Comparison of ENCODE assay signal across 9 mouse cellular contexts in the genomic region with DNA sequence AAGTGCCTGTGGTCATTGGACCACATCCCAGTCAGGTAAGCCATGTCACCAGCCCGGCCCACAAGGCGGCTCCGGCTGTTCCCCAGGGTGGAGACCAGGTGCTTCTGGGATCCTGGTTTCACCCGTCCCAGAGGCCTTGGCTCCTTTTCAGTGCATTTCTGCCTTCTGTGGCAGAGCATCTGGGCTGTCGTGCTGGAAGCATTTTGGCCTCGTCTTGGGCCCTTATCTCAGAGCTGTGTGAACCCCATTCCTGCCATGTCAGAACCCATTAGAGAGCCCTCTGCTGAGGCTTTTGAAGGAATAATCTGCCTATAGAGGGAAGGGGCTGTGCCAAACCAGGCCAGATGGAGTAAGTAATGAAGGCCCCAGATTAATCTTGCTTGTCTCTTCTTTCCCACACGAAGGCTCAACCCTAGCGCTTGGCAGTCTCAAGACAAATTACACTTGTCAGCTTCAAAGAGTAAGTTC.
DNase-seq lines count a peak whose midpoint lies in the region; ATAC-seq and TF ChIP-seq lines count a peak whose summit lies in the region.
"Had no signal": no experiment of that assay in that cellular context is flagged by ENCODE, and none has a peak within 500 bp of the region (broad histone marks: within the 10 kb centered on the region; RNA-seq: fewer than 3 reads in every experiment).

No protein-coding gene starts in this region.

- WGBS in lung, embryonic 16.5 days, result 33% methylated on average over 8 of the region's 8 CpGs
- WGBS in lung, adult 2 months, result 61% methylated on average over 8 of the region's 8 CpGs
- WGBS in forebrain, postnatal 0 days, result 47% methylated on average over 8 of the region's 8 CpGs

- no peak overlapping the region for H3K4me3 ChIP-seq in lung, embryonic 16.5 days (ENCODE audit: low read length)
- no peak overlapping the region for H3K4me3 ChIP-seq in lung, adult 2 months (replicated peaks; ENCODE audit: extremely low read depth, low read depth, low read length)
- H3K4me3 ChIP-seq in forebrain, postnatal 0 days (ENCODE audit: low read depth, low read length), result no peak overlapping the region
- H3K4me3 ChIP-seq: heart, embryonic 13.5 days; myocyte had no signal

- TF ChIP-seq POLR2A in lung, adult 2 months (IDR thresholded peaks at IDR 0.05; ENCODE audit: borderline replicate concordance, extremely low read depth, low read depth, low read length), result no peak

- no peaks in the 10 kb centered on the region for H3K36me3 ChIP-seq in lung, embryonic 16.5 days (ENCODE audit: control insufficient read depth, insufficient read depth, low read length)
- H3K36me3 ChIP-seq in forebrain, postnatal 0 days (ENCODE audit: insufficient read depth), result no peaks in the 10 kb centered on the region
- H3K36me3 ChIP-seq: heart, embryonic 13.5 days had no signal

- peaks cover 7% of the 10 kb centered on the region for H3K4me1 ChIP-seq in lung, embryonic 16.5 days (replicated peaks; ENCODE audit: control insufficient read depth, insufficient read depth, low read length)
- H3K4me1 ChIP-seq in lung, adult 2 months (ENCODE audit: control insufficient read depth, insufficient read depth, low read length), result 0 out of 2 replicates have a peak, but pooled peaks cover 2% of the 10 kb centered on the region
- 0 out of 2 replicates have a peak, but pooled peaks cover 5% of the 10 kb centered on the region for H3K4me1 ChIP-seq in forebrain, postnatal 0 days (ENCODE audit: insufficient read depth)

- no peaks in the 10 kb centered on the region for H3K9me3 ChIP-seq in lung, embryonic 16.5 days (ENCODE audit: control insufficient read depth, low read length)
- H3K9me3 ChIP-seq in forebrain, postnatal 0 days (ENCODE audit: low read length), result no peaks in the 10 kb centered on the region
- H3K9me3 ChIP-seq: heart, embryonic 13.5 days had no signal

- no peaks in the 10 kb centered on the region for H3K27me3 ChIP-seq in lung, embryonic 16.5 days (ENCODE audit: control insufficient read depth, insufficient read depth, low read depth, low read length)
- H3K27me3 ChIP-seq in forebrain, postnatal 0 days (ENCODE audit: insufficient read depth, low read length), result no peaks in the 10 kb centered on the region
- H3K27me3 ChIP-seq: heart, embryonic 13.5 days had no signal

- no peak overlapping the region for H3K9ac ChIP-seq in lung, embryonic 16.5 days (ENCODE audit: low read length)
- no peak overlapping the region for H3K9ac ChIP-seq in forebrain, postnatal 0 days
- H3K9ac ChIP-seq: heart, embryonic 13.5 days had no signal

- TF ChIP-seq CTCF in lung, adult 2 months (IDR thresholded peaks at IDR 0.05; ENCODE audit: insufficient read depth, low read length), result no peak
- no peak for TF ChIP-seq CTCF in forebrain, postnatal 0 days (IDR thresholded peaks at IDR 0.05; ENCODE audit: low read depth)

- no peak overlapping the region for H3K27ac ChIP-seq in lung, embryonic 16.5 days (ENCODE audit: low read length)
- no peak overlapping the region for H3K27ac ChIP-seq in forebrain, postnatal 0 days (ENCODE audit: low read depth, low read length)
- H3K27ac ChIP-seq: heart, embryonic 13.5 days had no signal

- H3K4me2 ChIP-seq in lung, embryonic 16.5 days (ENCODE audit: low read depth, low read length), result no peak overlapping the region
- no peak overlapping the region for H3K4me2 ChIP-seq in forebrain, postnatal 0 days (ENCODE audit: low read depth)
- H3K4me2 ChIP-seq: heart, embryonic 13.5 days had no signal

- peak; percentile 64 for ATAC-seq in lung, embryonic 16.5 days (ENCODE audit: low read depth)
- ATAC-seq in forebrain, postnatal 0 days, result peak; percentile 85

- DNase-seq in lung, adult 2 months, result no peak
- peak; percentile 68 for DNase-seq in forebrain, postnatal 0 days
- peak; percentile 41 to 79 for DNase-seq in kidney, postnatal 25 days
- DNase-seq in yolk sac, embryonic 10.5 days (ENCODE audit: low spot score), result peak; percentile 15
- no peak for DNase-seq in ovary, adult 18-20 months (ENCODE audit: low spot score)
- DNase-seq in layer of hippocampus, postnatal 14 days (ENCODE audit: low spot score in 2 of 2), result no peak

Comparison
In these comparisons a context has a peak if more than half of its experiments do, and no peak if none do; other contexts are left out.
1. DNase-seq: peak in forebrain, postnatal 0 days (single experiment), kidney, postnatal 25 days (2 of 2) and yolk sac, embryonic 10.5 days (single experiment); none in lung, adult 2 months (single experiment), ovary, adult 18-20 months (single experiment) and layer of hippocampus, postnatal 14 days (0 of 2).